Mouse (Mus musculus) erythroblast, adult 5-6 weeks (primary cell): ENCODE data around the gene Flrt1. TPM values are rescaled to one million over a fixed set of nuclear protein-coding genes. Genes with fewer than 3 reads are reported as not detected.

Experiments used
- ATAC-seq: replicated peaks from 2 replicates; pipeline ENCODE4 v1.8.0; 2016; ENCODE audit warnings: moderate number of reproducible peaks, mild to moderate bottlenecking, moderate TSS enrichment, inconsistent platforms; ENCODE audit not compliant: poor library complexity, low FRiP score, severe bottlenecking
- total RNA-seq, 2 experiments: library from RNA; stranded (forward) in 1 of 2; stranded (reverse) in 1 of 2; fragments of 150-400 nt in 1 of 2; fragments of 200-764, 138-1000 nt in 1 of 2; gene quantifications; 2 replicates each; pipeline versions ENCODE4 v1.2.3 to v1.2.4; 2015 to 2017; ENCODE audit warnings: low replicate concordance in 2 of 2

Flrt1 gene
- total RNA-seq, 2 experiments from 2014 or later: not detected

DNA sequence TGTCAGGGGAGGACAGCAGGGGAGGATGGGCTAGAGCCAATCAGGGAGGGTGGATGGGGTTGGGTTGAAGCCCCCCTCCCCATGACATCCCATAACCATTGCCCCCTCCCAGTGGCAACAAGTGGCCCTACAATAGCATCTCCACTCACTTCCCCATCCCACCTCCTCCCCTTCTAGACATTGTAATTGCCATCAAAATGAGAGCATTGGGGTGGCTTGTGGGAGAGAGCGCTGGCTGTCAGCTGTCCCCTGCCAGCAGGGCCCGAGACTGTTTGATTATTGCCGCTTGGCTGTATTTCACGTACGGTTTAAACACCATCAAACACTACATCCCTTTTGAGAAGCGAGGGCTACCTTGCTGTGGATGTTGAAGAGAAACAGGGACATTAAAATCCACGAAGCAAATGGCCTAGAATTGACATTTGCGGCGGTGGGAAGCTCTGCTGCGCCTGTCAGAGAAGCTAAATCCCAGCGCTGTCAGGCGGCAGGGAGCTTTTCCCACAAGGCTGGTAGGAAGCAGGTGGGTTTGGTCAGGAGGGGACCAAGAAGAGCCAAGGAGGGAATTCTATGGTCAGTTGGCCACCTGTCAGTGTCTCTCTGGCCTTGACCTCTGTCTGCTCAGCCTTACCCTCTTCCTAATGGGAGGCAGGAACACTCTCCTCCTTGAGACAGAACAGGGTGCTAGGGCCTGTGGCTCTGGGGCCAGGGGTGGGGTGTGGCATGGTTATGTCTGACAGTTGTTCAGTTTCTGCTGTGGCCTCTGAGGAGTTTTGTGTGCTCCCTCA is 31.3 kb downstream of the Flrt1 start:
- ATAC-seq: no peak

DNA sequence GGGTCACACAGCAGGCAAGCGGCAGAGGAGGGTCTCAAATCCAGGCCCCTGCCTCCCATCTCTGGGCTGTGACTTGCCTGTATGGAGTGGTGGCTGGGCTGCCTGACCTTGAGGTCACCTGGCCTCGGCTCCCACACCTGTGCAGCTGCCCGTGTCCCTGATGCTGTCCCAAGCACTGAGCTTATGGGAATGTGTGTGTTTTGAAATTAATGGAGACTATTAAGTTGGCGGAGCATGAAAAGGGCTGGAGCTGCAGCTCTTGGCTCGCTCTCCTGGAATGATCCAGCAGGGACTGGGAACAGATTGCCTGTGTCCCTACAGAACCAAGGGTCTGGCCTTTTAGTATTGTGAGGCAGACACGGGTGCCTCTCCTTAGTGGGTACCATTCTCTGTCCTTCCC is 33.3 kb downstream of the Flrt1 start:
- ATAC-seq: no peak

DNA sequence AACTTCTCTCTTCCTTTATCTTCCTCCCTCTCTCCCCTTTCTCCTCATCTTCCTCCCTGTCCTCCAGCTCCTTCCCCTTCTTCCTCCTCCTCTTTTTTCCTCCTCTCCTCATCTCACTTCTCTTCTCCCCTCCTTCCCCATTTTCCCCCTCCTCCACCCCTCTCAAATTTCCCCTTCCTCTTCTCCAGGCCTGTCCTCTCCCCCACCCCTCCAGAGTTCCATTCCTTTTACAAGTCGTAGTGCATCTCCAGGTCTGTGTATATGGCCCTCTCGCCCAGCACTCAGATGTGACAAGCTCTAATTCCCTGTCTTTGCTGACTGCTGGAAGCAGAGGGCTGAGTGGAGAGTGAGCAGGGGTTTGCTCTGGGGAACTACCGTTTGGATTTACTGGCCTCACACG is 34.8 kb downstream of the Flrt1 start:
- ATAC-seq: no peak

DNA sequence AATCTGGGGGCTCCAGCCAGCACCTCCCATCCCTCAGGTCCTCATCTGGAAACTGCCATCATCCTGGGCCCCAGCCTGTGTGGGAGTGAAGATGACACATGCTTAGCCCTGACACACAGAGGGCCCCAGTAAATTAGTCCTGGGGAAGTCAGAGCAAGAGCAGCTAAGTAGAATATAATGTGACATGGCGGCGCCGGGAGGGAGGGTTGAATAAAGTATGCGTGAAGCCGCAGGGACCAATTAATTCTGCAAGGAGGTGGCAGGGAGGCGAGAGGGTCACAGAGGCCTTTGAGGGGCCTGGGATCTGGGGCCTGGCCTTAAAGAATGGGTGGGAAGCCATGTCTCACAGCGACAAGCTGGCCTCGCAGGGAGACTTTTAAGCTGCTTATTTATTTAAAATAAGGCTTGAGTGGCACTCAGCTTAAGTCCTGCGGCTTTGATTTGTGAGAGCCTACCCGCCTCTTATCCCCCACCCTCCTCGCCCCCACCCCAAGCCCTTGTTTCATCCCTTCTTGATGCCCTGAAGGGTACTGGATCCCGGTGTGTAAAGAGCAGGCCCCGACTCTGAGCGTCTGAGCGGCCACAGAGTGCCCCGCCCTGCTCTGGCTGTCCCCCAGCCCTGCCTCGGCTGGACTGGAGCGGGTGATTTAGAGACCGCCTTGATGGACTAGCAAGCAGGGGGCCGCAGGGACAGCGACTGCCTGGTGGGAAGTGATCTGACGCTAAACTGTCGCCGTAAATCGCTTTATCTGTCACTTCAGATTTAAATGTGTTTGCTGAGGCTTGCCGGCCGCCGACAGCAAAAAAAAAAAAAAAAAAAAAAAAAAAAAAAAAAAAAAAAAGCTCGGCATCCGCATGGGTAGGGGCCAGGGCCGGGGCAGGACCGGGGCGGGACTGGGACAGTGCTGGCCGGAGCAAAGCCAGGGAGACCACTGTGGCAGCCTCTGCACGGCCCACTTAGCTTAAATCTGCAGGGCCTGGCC is 35.5 kb downstream of the Flrt1 start:
- ATAC-seq: no peak

DNA sequence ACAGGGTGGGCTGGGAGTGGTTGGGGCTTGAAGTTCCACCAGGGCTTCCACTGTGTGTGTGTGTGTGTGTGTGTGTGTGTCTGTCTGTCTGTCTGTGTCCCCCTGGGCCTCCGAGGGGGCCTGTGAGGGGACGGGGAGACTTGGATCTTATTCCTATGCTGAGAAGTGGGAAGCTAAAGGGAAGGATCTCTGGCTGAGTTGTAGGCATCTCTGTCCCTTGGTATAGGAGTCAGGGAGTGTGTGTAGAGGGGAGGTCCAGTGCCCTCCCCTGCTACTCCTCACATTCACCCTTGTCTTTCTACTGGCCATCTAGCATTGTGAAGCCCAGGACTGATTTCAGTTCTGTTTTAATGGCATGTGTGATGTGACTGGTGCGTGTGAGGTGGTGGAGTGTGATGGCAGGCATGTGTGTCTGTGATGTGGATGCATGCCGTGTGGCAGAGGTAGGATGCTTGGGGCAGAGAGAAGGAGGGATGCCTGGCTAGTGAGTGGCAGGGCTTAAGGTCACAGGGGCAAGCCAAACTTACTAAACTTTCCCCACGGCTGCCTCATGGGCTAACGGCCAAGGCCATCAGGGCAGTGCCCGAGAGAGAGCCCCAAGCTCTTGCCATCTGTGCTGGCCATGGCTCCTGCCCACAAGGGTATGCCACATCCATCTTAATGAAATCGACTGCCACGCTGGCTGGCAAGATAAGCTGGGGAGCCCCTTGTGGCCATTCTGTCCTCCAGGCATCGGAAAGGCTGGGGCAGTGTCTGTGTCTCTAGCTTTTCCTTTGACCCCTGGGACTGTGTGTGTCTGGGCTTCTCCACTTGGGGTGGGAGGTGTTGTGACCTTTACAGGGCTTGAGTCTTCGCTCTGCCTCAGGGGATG is 36.6 kb downstream of the Flrt1 start:
- no peak for ATAC-seq

DNA sequence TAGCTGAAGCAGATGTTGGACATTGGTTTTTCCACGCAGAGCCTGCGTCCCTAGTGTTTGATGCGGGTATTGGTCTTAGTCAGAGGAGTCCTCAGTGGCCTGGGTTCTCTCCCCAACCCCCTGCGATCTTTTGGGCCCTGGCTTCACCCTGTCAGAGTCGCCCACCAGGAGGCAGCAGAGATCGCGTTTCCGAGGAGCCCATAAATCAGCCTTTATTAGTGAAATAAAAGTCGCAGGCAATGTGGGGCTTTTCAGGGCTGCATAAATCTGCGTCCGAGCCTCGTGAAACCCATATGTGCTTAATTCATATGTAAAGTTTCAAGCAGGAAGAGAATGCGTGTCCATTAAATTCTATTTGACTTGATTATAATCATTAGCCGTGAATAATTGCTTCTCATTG is 37.4 kb downstream of the Flrt1 start:
- 0 out of 2 replicates have a peak, but pooled peaks have one; percentile 31 for ATAC-seq

DNA sequence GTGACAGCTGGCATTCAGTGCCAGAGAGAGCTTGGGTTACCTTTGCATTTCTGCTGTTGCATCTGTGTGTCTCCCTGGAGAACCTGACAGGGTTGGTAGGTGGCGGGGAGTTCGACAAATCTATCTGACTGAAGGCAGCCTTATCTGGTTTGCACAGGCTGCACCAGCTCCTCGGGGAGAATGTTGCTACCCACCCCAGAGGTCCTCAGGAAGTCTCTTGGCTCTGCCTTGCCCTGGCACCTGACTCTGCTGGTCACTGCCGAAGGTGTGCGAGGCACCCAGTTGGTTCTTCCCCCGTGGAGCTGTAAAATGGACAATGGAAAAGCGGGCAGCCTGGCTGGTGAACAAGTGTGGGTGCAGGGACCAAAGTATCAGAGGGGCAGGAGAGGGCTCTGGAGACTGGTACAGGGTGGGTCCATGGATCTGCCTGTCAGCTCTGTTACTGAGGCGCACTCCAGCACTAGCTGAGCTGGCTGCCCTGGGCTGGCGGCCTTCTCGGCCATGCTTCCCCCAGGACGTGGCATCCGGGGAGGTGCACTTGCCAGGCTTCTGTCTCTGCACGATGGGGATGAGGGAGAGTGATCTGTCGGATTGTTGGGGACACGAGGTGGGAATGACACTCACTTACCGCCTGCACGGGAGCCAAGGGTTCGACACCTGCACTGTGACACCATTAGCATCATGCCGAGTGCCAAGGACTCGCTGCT is 38.0 kb downstream of the Flrt1 start:
- ATAC-seq: peak; percentile 28; the same call in 1 of the 2 replicates

DNA sequence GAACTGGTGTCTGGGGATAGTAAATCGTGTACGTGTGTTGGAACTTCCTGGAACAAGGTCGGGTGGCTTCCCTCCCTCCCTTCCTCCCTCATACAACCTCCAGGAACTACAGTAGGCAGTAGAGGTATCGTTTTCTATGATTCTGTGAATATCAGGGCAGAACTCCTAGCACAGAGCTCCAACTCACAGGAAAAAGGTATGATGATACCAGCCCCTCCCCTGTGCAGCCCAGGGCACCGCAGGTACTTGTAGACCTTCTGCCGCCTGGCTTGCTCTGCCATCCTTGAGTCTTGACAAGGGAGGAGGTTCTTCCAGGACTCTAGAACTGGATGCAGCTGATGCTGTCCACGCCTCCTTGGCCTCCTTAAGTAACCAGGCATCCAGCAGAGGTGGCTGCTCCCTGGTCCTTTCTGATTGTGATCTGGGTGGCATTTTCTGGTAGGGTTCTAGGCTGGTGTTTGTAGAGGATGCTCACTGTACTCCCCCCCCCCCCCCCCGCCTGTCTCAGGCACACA is 38.6 kb downstream of the Flrt1 start:
- ATAC-seq: no peak

DNA sequence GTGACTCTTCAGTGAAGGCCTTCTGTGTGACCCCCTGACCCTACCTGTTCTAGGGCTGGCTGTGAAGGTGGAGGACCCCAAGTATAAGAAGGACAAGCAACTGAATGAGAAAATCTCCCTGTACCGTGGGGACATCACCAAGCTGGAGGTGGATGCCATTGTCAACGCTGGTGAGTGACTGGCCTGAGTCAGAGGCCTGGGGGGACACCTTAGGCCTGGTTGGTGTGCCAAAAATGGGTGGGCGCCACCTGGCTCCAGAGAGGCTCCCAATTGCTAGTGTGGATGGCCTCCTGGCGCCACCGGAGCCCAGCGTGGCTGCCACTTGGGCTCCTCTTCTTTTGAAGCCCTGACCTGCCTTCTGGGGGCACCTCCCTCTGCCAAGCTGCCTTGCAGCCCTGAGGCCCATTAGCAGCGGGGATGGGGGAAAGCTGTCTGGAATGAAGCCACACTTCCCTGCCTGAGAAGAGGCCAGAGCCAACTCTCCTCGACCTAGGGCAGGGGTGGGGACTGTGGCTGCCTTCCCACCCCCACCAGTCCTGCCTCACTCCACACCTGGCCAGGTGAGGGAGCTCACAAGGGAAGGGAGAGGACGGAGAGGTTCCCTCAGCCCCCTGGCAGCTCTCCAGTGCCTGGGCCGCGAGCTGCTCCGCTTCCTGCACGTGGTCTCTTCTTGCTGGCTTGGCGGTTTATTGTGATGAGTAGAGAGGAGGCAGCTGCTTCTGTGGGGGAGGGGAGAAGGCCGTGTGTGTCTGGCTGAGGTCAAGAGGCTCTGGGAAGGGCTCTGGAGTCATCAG is 39.3 kb downstream of the Flrt1 start:
- no peak for ATAC-seq

DNA sequence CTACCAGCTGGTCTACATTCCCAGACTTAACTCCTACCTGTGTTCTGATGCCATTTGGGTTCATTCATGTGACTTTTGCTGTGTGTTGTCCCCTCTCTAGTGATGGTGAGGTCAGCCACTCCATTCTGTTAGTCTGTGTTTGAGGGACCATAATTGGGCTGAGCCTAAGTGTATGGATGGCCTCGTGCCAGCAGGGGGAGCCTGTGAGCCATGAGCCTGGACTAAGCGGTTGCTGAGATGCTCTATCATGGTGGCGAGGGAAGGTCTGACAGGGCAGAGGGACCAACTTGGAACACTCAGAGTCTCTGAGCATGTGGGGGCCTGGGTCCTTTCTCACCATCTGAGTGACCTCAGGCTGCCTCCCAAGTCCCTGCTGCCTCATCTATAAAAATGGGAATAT is 41.0 kb downstream of the Flrt1 start:
- ATAC-seq: peak; percentile 81

DNA sequence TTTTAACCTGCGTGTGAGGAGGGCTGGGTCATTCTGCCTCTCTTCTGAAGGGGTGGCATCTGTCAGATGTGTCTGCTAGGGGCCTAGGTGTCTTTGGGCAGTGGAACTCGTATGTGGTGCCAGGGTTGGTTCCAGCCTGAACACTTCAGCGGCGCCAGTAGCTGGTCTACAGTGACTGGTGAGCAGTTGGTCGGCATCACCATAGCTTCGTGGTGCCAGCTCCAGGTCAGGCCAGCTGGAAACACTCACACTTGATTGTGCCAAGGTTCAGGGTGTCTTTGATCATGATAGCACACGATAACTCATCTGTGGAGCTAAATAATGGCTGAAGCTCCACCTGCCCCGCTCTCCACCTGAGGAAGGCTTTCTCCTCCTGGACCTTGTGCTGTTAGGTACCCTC is 42.6 kb downstream of the Flrt1 start:
- ATAC-seq: no peak

DNA sequence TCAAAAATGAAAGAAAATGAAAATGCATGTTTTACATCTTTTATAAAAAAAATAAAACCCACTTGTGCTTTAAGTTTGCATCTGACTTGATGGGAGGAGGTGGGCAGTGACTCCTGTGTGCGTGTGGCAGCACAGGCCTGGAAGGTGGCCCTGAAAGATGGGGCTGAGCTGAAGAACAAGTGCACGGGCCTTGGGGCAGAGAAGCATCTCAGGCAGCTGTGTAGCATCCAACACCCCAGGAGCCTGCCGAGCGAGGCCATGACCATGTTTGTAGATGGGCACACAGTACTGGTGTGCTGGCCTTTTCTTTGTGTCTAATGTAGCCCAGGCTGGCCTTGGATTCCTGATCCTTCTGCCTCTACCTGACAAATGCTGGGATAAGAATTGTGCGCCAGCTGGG is 43.4 kb downstream of the Flrt1 start:
- no peak for ATAC-seq

DNA sequence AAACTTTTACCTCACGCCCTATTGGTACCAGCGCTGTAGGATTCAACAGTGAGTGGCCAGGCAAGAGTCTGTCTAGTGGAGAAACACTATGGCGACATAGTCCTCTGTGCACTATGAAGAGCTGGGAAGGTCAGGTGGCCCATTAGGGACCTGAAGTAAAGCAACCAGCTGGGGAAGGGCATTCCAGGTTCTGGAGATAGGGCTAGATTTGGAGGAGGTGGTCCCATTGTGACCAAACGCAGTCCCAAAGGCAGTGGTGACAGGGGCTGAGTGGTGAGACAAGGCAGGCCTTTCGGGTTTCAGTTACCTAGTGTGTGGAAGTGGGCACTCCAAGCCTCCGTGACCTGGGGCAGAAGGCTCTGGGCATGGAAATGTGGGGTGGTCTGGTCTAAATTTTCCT is 47.0 kb downstream of the Flrt1 start:
- no peak for ATAC-seq

DNA sequence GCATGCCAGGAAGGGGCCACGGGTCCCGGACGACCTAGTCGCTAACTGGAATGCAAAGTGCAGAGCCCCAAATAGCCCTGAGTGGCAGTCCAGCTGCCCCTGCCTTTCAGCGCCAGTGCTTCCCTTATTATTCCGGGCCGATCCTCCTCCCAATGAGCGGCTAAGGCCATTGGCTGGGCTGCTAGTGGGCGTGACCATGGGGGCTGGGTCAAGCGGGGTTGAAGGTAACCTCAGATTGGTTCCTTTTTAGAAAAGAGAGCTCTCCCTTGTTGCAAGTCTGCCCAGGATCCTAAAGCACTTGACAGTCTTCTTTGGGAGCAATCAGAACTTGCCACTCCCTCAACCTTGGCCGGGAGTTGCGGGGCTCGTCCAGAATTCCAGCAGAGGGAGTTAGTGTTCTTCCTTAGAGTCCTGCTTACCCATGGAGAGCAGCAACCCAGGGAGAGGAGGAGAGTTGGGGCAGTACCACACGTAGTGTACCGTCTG is 47.8 kb downstream of the Flrt1 start:
- peak; percentile 83 for ATAC-seq

DNA sequence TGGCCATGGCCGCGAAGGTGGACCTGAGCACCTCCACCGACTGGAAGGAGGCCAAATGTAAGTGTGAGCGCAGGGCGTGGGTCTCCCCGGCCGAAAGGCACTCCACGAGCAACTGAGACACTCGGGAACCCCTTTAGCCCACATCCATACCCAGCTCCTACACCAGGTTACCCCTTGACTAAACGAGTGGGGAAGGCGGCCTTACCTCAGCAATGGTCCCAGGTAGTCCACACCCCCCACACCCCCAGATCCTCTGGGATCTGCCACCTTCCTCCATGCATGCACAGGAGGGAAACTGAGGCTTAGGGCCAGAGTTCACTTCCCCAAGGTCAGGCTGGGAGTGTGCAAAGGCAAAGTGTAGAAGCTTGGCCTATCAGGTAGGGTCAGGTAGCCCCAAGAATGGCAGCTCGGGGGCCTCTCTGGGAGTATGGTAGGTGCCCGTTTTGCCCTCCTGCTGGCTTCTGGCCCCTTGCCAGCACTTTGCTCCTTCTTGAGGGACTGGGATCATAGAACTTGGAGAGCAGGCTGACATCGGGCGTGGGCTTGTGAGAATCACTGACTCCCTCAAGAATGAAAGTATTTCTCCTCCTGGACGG is 48.3 kb downstream of the Flrt1 start:
- ATAC-seq: no peak

DNA sequence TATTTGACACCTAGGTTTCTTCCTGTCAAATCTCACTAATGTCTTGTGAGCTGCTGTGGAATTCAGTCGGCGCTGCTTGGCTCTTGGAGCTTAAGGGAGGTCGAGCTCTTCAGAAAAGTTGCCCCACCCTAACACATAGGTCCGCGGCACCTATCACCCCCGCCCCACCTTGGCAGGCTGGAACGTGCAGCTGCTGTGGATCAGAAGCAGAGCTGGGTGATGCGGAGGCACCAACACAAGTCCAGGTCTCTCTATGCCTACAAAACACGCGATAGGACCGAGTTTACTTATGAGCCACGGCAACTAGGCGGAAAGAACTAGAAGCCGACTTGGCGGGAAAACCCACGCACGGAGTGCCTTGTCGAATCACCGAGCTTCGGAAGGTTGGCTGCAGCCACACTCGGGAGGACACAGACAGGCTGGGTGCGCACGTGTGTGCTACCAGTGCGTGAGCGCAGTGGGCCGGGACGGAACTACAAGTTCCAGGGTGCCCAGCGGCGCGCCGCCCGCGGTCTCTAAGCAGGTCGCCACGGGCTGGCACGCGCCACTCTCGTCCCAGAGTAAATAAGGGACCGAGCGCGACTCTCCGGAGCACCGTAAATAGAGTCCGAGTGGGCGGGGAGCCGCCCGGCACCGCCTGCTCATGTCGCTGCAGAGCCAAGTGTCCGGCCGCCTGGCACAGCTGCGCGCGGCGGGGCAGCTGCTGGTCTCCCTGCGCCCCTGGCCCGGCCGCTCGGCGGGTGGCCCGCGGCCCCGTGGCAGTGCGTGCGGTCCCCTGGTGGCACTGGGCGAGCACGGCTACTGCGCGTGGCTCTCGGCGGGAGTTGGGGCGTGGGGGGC is 49.1 kb downstream of the Flrt1 start, which contains the start of gene Macrod1:
TSS of gene Macrod1 (plus strand) at position 563 of the 840 bp plus-strand sequence.
- peak; percentile 68 for ATAC-seq

DNA sequence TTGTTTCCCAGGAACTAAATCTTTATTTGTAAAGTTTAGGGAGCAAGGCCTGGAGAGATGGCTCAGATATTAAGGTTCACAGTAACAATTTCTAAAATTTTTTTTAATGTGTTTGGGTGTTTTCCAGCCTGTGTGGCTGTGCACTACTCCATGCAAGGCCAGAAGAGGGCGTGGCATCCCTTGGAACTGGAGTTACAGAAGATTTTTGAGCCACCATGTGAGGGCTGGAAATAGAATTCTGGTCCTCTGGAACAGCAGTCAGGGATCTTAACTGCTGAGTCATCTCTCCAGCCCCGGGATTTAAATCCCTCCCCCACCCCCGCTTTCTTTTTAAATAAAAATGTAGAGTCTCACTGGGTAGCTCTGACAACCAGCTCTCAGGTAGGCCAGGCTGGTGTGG is 50.4 kb downstream of the Flrt1 start:
- no peak for ATAC-seq
